ENCODE assay signal across 21 mouse cellular contexts in the genomic region with DNA sequence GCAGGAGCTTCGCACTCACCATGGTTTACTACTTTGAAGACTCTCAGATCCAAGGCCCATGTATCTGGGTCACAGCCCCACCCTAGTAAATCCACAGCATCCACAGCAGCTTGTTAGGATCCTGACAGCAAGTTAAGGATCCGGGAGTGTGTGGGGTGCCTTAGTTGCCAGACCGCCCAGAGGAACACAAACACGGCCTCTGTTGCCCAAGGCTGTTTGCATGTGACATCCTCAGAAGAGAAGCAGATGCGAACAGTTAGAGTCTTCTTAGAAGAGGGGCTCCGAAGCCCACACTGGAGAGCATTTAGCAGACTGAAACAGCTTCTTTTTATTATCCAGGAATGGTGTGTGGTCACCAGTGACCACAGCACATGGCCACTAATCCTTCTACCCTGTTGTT.
"Had no signal": no experiment of that assay in that cellular context is flagged by ENCODE, and none has a peak within 500 bp of the region (broad histone marks: within the 10 kb centered on the region; RNA-seq: fewer than 3 reads in every experiment).

No protein-coding gene starts in this region.

- H3K4me1 ChIP-seq: lung, embryonic 15.5 days; midbrain, embryonic 12.5 days had no signal

- DNase-seq: liver, postnatal 0 days; lung, adult 2 months; lung, postnatal 14 days; lung, postnatal 36 days; midbrain, embryonic 14.5 days; retina, postnatal 1 day; right cerebral cortex, adult 18-20 months; right cerebral cortex, postnatal 25 days; right cerebral cortex, postnatal 4 days; spleen, adult 18-20 months; thymus, adult 18-20 months; thymus, postnatal 14 days; thymus, postnatal 36 days had no signal

- H3K4me3 ChIP-seq: liver, embryonic 15.5 days; lung, embryonic 15.5 days; midbrain, embryonic 12.5 days; myocyte; neural tube, embryonic 13.5 days; neural tube, embryonic 15.5 days had no signal

- H3K36me3 ChIP-seq: liver, embryonic 15.5 days; lung, embryonic 15.5 days; midbrain, embryonic 12.5 days; neural tube, embryonic 13.5 days; neural tube, embryonic 15.5 days had no signal

- H3K9ac ChIP-seq: liver, embryonic 15.5 days; liver, postnatal 0 days; lung, embryonic 15.5 days; midbrain, embryonic 12.5 days; neural tube, embryonic 13.5 days; neural tube, embryonic 15.5 days had no signal

- H3K27ac ChIP-seq: liver, embryonic 15.5 days; lung, embryonic 15.5 days; macrophage; midbrain, embryonic 12.5 days; neural tube, embryonic 13.5 days; neural tube, embryonic 15.5 days had no signal

- H3K9me3 ChIP-seq: liver, embryonic 15.5 days; lung, embryonic 15.5 days; midbrain, embryonic 12.5 days; neural tube, embryonic 13.5 days; neural tube, embryonic 15.5 days had no signal

- H3K4me2 ChIP-seq: liver, embryonic 15.5 days; lung, embryonic 15.5 days; midbrain, embryonic 12.5 days; neural tube, embryonic 13.5 days; neural tube, embryonic 15.5 days had no signal

- ATAC-seq: liver, postnatal 0 days; midbrain, embryonic 16.5 days had no signal
